Mouse (Mus musculus): ENCODE measurements around the gene Fbxw27. TPM values are rescaled to one million over a fixed set of nuclear protein-coding genes. Genes with fewer than 3 reads are reported as not detected.
"Not testable (repeated sequence)": the region's sequence is repeated elsewhere in the genome, so short reads cannot be mapped to it uniquely, and the experiment has no call there.

Fbxw27 gene
- not detected in 2 replicates for polyA plus RNA-seq (2014; fragmentation: Nextera tagmentation; extraction: Ambion mirVana)

DNA sequence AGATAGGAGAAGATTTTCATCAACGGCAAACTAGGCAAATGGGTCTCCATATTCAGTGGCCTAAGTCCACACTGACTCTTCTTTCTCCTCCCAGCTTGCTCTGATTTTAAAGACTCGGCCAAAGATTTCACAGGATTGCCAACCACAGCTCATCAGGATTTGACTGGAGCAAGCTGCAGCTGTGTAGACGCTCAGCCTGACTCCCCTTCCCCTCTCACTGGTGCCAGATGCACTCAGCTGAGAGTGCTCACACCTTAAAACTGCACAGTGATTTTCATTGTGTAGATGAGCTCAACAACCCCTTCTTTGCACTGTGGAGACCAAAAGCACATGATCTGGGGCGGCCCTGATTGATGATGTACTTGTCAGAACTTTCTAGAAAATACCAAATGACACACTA lies at the start of gene Fbxw27:
Gene Fbxw27 (minus strand): TSS at position 101 of the 400 bp plus-strand sequence.
- H3K4me2 ChIP-seq (replicated peaks; ENCODE audit: low read depth, low read length); H3K4me1 ChIP-seq (replicated peaks; ENCODE audit: control insufficient read depth, insufficient read depth, low read length); ATAC-seq (ENCODE audit: low FRiP score); H3K9me3 ChIP-seq (ENCODE audit: control insufficient read depth, low read length); H3K27me3 ChIP-seq (ENCODE audit: control insufficient read depth, insufficient read depth, low read length); H3K9ac ChIP-seq (ENCODE audit: low read depth, low read length); H3K36me3 ChIP-seq (ENCODE audit: control insufficient read depth, insufficient read depth, low read length); H3K27ac ChIP-seq (ENCODE audit: low read depth, low read length); H3K4me3 ChIP-seq (ENCODE audit: low read depth, low read length); DNase-seq (ENCODE audit: low spot score): not testable (repeated sequence)
- 86% methylated on average over 4 of the region's 4 CpGs for WGBS

DNA sequence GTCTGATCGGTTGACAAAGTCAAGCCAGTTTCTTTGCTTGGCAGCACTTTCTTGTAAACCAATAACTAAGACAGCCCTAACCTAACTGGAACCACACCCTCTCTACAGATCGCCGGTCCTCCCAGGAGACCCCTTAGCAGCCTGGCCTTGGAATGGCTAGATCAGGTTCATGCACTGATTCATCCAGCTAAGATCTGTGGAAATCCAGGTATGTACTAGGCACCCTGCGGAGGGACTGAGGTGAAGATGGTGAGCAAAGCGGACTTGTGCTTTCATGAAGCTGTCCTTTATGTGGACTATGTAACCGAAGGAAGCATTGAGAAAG lies 42.6 kb upstream of the Fbxw27 start:
- WGBS: 15% methylated on average over 6 of the region's 6 CpGs

DNA sequence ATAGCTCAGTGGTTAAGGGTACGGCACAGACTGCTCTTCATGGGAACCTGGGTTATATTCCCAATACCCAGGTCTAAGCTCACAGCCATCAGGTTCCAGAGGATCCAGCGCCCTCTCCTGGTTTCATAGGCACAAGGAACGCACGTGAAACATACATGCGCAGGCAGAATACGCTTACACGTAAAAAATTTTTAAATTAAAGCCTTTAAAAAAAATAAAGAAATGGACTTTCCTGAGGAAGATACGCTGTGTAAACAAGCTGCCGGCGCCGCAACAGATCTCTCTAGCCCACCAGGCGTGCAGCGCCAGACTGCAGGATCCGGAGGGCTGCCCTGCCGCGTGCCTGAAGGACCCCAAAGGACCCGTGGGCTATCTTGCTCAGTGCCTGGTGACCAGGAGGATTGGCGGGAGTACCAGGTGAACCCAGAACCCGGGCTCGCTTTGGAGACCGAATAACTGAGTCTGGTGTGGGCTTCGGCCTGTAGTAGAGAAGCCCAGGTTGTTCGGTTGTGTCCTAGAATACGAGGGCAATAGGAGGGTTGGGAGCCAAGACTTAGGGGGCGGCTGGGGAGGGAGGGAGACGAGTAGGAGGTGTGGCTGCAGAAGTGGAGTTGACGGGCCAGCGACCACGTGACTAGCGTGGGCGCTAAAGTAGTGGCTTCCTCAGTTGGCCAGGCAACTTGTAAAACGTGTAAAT lies 42.1 kb upstream of the Fbxw27 start, which contains the start of gene Nme6:
Gene Nme6 (plus strand): TSS at position 359 of the 697 bp plus-strand sequence.
- peak; percentile 95 for DNase-seq (ENCODE audit: low spot score)
- peak within 1 kb of the TSS; percentile 62 for H3K9ac ChIP-seq (ENCODE audit: low read depth, low read length)
- no peaks in the 10 kb centered on the region for H3K9me3 ChIP-seq (ENCODE audit: control insufficient read depth, low read length)
- no peak within 1 kb of the TSS for H3K27ac ChIP-seq (ENCODE audit: low read depth, low read length)
- peak within 1 kb of the TSS; percentile 40 for H3K4me2 ChIP-seq (replicated peaks; ENCODE audit: low read depth, low read length)
- no peaks in the 10 kb centered on the region for H3K36me3 ChIP-seq (ENCODE audit: control insufficient read depth, insufficient read depth, low read length)
- ATAC-seq (ENCODE audit: low FRiP score): peak; percentile 97
- 0 out of 2 replicates have a peak, but pooled peaks cover 3% of the 10 kb centered on the region for H3K4me1 ChIP-seq (replicated peaks; ENCODE audit: control insufficient read depth, insufficient read depth, low read length)
- peak within 1 kb of the TSS; percentile 48 for H3K4me3 ChIP-seq (ENCODE audit: low read depth, low read length)
- H3K27me3 ChIP-seq (ENCODE audit: control insufficient read depth, insufficient read depth, low read length): no peaks in the 10 kb centered on the region
- under 1% methylated on average over 32 of the region's 32 CpGs for WGBS

More for the DNA sequence above, 42.6 kb upstream of the Fbxw27 start:
- ATAC-seq (ENCODE audit: low FRiP score) (peak; percentile 58), DNase-seq (ENCODE audit: low spot score) (no peak)
- Histone ChIP-seq H3K4me1 (replicated peaks; ENCODE audit: control insufficient read depth, insufficient read depth, low read length) (0 out of 2 replicates have a peak, but pooled peaks cover 3% of the 10 kb centered on the region), H3K27ac (ENCODE audit: low read depth, low read length) (no peak overlapping the region), H3K4me2 (replicated peaks; ENCODE audit: low read depth, low read length) (peak overlapping the region; percentile 40), H3K9ac (ENCODE audit: low read depth, low read length) (peak overlapping the region; percentile 62), H3K9me3 (ENCODE audit: control insufficient read depth, low read length) (no peaks in the 10 kb centered on the region), H3K27me3 (ENCODE audit: control insufficient read depth, insufficient read depth, low read length) (no peaks in the 10 kb centered on the region), H3K4me3 (ENCODE audit: low read depth, low read length) (peak overlapping the region; percentile 48), H3K36me3 (ENCODE audit: control insufficient read depth, insufficient read depth, low read length) (no peaks in the 10 kb centered on the region)

DNA sequence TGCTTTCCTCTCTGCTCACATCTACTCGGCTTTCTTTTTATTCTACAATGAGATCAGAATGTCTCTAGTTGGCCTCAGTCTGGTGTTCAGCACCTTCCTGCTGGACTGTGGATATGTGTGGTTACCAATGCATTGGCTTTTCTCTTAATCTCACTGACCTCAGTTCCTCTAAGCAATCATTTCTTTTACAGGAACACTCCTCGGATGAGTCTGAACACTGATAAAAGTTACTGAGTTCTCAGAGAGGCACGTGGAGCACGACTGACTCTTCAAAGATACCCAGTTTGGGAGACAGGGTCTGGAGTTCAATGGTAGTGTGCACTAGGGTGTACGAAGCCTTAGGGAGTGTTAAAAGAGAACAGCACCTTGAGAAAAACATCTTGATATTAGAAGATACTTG lies 35.7 kb upstream of the Fbxw27 start:
- no peaks in the 10 kb centered on the region for H3K36me3 ChIP-seq (ENCODE audit: control insufficient read depth, insufficient read depth, low read length)
- no peaks in the 10 kb centered on the region for H3K27me3 ChIP-seq (ENCODE audit: control insufficient read depth, insufficient read depth, low read length)
- no peaks in the 10 kb centered on the region for H3K9me3 ChIP-seq (ENCODE audit: control insufficient read depth, low read length)
- WGBS: 80% methylated on average over 5 of the region's 5 CpGs
- ATAC-seq (ENCODE audit: low FRiP score): no peak
- no peak overlapping the region for H3K9ac ChIP-seq (ENCODE audit: low read depth, low read length)
- no peak overlapping the region for H3K4me3 ChIP-seq (ENCODE audit: low read depth, low read length)
- no peak overlapping the region for H3K4me2 ChIP-seq (replicated peaks; ENCODE audit: low read depth, low read length)
- DNase-seq (ENCODE audit: low spot score): no peak
- no peaks in the 10 kb centered on the region for H3K4me1 ChIP-seq (replicated peaks; ENCODE audit: control insufficient read depth, insufficient read depth, low read length)
- no peak overlapping the region for H3K27ac ChIP-seq (ENCODE audit: low read depth, low read length)

DNA sequence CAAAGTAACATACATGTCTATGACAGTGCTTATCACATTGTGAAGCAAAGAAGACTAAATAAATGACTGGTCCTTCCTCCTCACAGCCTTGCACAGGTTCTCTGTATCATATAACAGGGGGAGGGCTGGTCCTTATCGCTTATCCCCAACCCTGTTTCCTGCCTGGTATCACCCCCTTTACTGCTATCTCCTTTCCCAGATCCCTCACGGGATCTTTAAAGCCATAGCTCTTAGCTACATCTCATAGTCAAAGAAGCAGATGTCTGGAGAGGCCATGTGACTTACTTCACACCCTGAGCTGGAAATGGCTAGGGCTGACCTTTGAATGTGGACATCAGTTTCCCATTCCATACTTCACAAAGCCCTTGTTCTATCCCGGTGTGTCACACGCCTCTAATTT lies 35.3 kb upstream of the Fbxw27 start:
- Histone ChIP-seq H3K4me1 (replicated peaks; ENCODE audit: control insufficient read depth, insufficient read depth, low read length) (no peaks in the 10 kb centered on the region), H3K9me3 (ENCODE audit: control insufficient read depth, low read length) (no peaks in the 10 kb centered on the region), H3K4me3 (ENCODE audit: low read depth, low read length) (no peak overlapping the region), H3K4me2 (replicated peaks; ENCODE audit: low read depth, low read length) (no peak overlapping the region), H3K27ac (ENCODE audit: low read depth, low read length) (no peak overlapping the region), H3K27me3 (ENCODE audit: control insufficient read depth, insufficient read depth, low read length) (no peaks in the 10 kb centered on the region), H3K36me3 (ENCODE audit: control insufficient read depth, insufficient read depth, low read length) (no peaks in the 10 kb centered on the region), H3K9ac (ENCODE audit: low read depth, low read length) (no peak overlapping the region)
- WGBS: 72% methylated on average over 4 of the region's 4 CpGs
- ATAC-seq (ENCODE audit: low FRiP score) (no peak), DNase-seq (ENCODE audit: low spot score) (no peak)

DNA sequence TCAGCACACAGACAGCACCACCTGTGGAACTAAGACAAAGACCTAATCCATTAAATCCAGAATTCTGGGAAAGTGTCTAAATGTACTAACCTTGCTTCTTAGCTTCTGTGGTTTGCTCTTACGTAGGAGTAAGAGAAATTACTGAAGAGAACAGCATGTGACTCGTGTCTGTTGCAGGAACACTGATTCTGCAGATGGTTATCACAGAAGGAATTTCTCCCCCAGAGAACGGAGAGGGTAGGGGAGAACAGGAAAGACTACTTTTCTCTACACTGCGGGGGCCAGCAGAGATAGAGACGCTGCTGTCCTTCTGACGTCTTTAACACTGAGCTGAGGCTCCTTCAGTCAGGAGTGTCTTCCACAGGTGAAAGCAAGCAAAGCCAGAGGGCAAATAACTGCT lies 25.9 kb upstream of the Fbxw27 start:
- no peaks in the 10 kb centered on the region for H3K4me1 ChIP-seq (replicated peaks; ENCODE audit: control insufficient read depth, insufficient read depth, low read length)
- no peak for ATAC-seq (ENCODE audit: low FRiP score)
- DNase-seq (ENCODE audit: low spot score): no peak
- no peak overlapping the region for H3K4me2 ChIP-seq (replicated peaks; ENCODE audit: low read depth, low read length)
- no peak overlapping the region for H3K9ac ChIP-seq (ENCODE audit: low read depth, low read length)
- H3K4me3 ChIP-seq (ENCODE audit: low read depth, low read length): no peak overlapping the region
- no peak overlapping the region for H3K27ac ChIP-seq (ENCODE audit: low read depth, low read length)
- H3K27me3 ChIP-seq (ENCODE audit: control insufficient read depth, insufficient read depth, low read length): no peaks in the 10 kb centered on the region
- 60% methylated on average over 6 of the region's 6 CpGs for WGBS
- no peaks in the 10 kb centered on the region for H3K9me3 ChIP-seq (ENCODE audit: control insufficient read depth, low read length)
- H3K36me3 ChIP-seq (ENCODE audit: control insufficient read depth, insufficient read depth, low read length): no peaks in the 10 kb centered on the region

DNA sequence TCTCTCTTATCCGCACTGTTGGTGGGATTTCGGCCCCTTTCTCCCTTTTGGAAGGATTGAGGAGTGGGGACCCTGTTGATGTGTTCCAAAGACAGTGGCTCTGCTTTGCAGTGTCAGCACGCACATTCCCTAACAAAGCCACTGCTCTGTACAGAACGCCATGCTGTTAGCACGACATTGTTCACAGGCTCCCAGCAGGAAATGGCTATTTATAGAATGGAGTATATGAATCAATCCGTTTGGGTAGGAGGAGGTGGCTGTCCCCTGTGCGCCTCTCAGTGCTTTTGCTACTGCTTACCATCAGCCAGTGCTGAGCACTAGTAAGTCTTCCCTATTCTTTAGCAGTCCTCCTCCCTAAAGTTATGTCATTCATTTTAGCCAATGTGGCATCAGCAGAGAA lies 23.0 kb upstream of the Fbxw27 start:
- H3K4me1 ChIP-seq (replicated peaks; ENCODE audit: control insufficient read depth, insufficient read depth, low read length): no peaks in the 10 kb centered on the region
- no peak overlapping the region for H3K4me3 ChIP-seq (ENCODE audit: low read depth, low read length)
- peak; percentile 27 for DNase-seq (ENCODE audit: low spot score)
- peak; percentile 35; the same call in 1 of the 2 replicates for ATAC-seq (ENCODE audit: low FRiP score)
- no peaks in the 10 kb centered on the region for H3K9me3 ChIP-seq (ENCODE audit: control insufficient read depth, low read length)
- H3K9ac ChIP-seq (ENCODE audit: low read depth, low read length): no peak overlapping the region
- WGBS: 52% methylated on average over 7 of the region's 7 CpGs
- no peak overlapping the region for H3K4me2 ChIP-seq (replicated peaks; ENCODE audit: low read depth, low read length)
- no peaks in the 10 kb centered on the region for H3K27me3 ChIP-seq (ENCODE audit: control insufficient read depth, insufficient read depth, low read length)
- H3K36me3 ChIP-seq (ENCODE audit: control insufficient read depth, insufficient read depth, low read length): no peaks in the 10 kb centered on the region
- H3K27ac ChIP-seq (ENCODE audit: low read depth, low read length): no peak overlapping the region

DNA sequence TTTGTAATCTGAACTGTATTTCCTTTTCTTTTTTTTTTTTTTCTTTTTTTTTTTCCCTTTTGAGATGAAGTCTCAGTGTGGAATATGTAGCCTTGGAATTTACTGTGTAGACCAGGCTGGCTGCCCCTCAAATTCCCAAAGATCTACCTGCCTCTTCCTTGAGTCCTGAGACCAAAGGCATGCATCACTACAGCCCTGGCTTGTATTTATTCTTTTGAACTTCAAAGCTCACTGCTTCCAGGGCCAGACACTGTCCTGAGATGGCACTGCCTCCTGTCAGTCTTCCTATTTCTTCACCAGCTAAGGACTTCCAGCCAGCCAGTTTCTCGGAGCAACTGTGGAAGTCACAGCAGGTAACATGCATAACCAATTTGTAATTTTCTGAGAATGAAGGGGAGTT lies 21.5 kb upstream of the Fbxw27 start, which contains the start of gene Spink8:
Gene Spink8 (plus strand): TSS at position 301 of the 400 bp plus-strand sequence.
- no peaks in the 10 kb centered on the region for H3K27me3 ChIP-seq (ENCODE audit: control insufficient read depth, insufficient read depth, low read length)
- H3K36me3 ChIP-seq (ENCODE audit: control insufficient read depth, insufficient read depth, low read length): no peaks in the 10 kb centered on the region
- no peak within 1 kb of the TSS for H3K4me3 ChIP-seq (ENCODE audit: low read depth, low read length)
- H3K4me2 ChIP-seq (replicated peaks; ENCODE audit: low read depth, low read length): no peak within 1 kb of the TSS
- no peaks in the 10 kb centered on the region for H3K9me3 ChIP-seq (ENCODE audit: control insufficient read depth, low read length)
- 64% methylated on average over 1 of the region's 1 CpGs for WGBS
- DNase-seq (ENCODE audit: low spot score): no peak
- H3K9ac ChIP-seq (ENCODE audit: low read depth, low read length): no peak within 1 kb of the TSS
- no peak for ATAC-seq (ENCODE audit: low FRiP score)
- no peaks in the 10 kb centered on the region for H3K4me1 ChIP-seq (replicated peaks; ENCODE audit: control insufficient read depth, insufficient read depth, low read length)
- H3K27ac ChIP-seq (ENCODE audit: low read depth, low read length): no peak within 1 kb of the TSS

DNA sequence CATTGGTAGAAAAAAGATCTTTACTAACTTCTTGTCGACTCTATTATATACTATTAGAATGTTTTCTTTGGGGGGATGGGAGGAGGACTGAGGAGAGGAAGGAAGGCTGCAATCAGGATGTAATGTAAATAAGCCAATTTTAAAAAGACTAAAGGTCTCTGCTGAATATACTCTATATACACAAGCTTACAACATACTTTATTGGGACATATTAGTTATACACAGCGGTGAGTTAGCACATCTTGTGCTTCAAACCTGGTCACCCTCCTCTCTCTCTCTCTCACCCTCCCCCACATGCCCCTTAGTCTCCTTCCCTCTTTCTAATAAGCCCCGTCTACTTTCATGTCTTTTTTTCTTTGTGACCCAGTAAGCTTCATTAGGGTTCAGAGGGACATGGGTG lies 17.4 kb upstream of the Fbxw27 start:
- Histone ChIP-seq H3K4me3 (ENCODE audit: low read depth, low read length) (no peak overlapping the region), H3K9me3 (ENCODE audit: control insufficient read depth, low read length) (no peaks in the 10 kb centered on the region), H3K4me1 (replicated peaks; ENCODE audit: control insufficient read depth, insufficient read depth, low read length) (no peaks in the 10 kb centered on the region), H3K27me3 (ENCODE audit: control insufficient read depth, insufficient read depth, low read length) (no peaks in the 10 kb centered on the region), H3K4me2 (replicated peaks; ENCODE audit: low read depth, low read length) (no peak overlapping the region), H3K36me3 (ENCODE audit: control insufficient read depth, insufficient read depth, low read length) (no peaks in the 10 kb centered on the region), H3K27ac (ENCODE audit: low read depth, low read length) (no peak overlapping the region), H3K9ac (ENCODE audit: low read depth, low read length) (no peak overlapping the region)
- ATAC-seq (ENCODE audit: low FRiP score) (no peak), DNase-seq (ENCODE audit: low spot score) (no peak)
- WGBS: 74% methylated on average over 3 of the region's 3 CpGs

Data from hindbrain, embryonic 11.5 days (tissue).